Mouse (Mus musculus): ENCODE results near the gene Hist2h2aa1. TPM values are rescaled to one million over a fixed set of nuclear protein-coding genes. Genes with fewer than 3 reads are reported as not detected.
"Not testable (repeated sequence)": the region's sequence is repeated elsewhere in the genome, so short reads cannot be mapped to it uniquely, and the experiment has no call there.

The Hist2h2aa1 gene
- polyA plus RNA-seq, 1 experiment from 2014 or later: 16.6 TPM

- H3K4me2 ChIP-seq (replicated peaks): no peak overlapping the region
- H3K36me3 ChIP-seq (replicated peaks; ENCODE audit: control insufficient read depth, insufficient read depth): no peaks in the 10 kb centered on the region
- ATAC-seq (ENCODE audit: low FRiP score) (no peak), DNase-seq (ENCODE audit: low spot score) (no peak)
- H3K4me3 ChIP-seq (replicated peaks; ENCODE audit: low read length): no peak overlapping the region
- 23% methylated on average over 15 of the region's 15 CpGs for WGBS
- no peaks in the 10 kb centered on the region for H3K4me1 ChIP-seq (replicated peaks; ENCODE audit: control insufficient read depth, insufficient read depth, low read length)
- H3K9ac ChIP-seq: no peak overlapping the region
- no peaks in the 10 kb centered on the region for H3K27me3 ChIP-seq (ENCODE audit: control insufficient read depth, insufficient read depth, low read length)
- H3K9me3 ChIP-seq (ENCODE audit: control insufficient read depth, low read length): no peaks in the 10 kb centered on the region
- H3K27ac ChIP-seq: no peak overlapping the region
These were observed 36.1 kb upstream of the Hist2h2aa1 start for GRCm38 (mm10) chr3:96209242-96209641.

GRCm38 (mm10) chr3:96219191-96219641 is 26.1 kb upstream of the Hist2h2aa1 start:
- peak overlapping the region; percentile 78 for H3K9ac ChIP-seq
- H3K4me2 ChIP-seq (replicated peaks): peak overlapping the region; percentile 89
- no peaks in the 10 kb centered on the region for H3K27me3 ChIP-seq (ENCODE audit: control insufficient read depth, insufficient read depth, low read length)
- peaks cover 29% of the 10 kb centered on the region for H3K4me1 ChIP-seq (replicated peaks; ENCODE audit: control insufficient read depth, insufficient read depth, low read length)
- WGBS: under 1% methylated on average over 12 of the region's 12 CpGs
- H3K27ac ChIP-seq: peak overlapping the region; percentile 96
- H3K9me3 ChIP-seq (ENCODE audit: control insufficient read depth, low read length): no peaks in the 10 kb centered on the region
- no peaks in the 10 kb centered on the region for H3K36me3 ChIP-seq (replicated peaks; ENCODE audit: control insufficient read depth, insufficient read depth)
- DNase-seq (ENCODE audit: low spot score) (no peak), ATAC-seq (ENCODE audit: low FRiP score) (peak; percentile 15; the same call in 1 of the 2 replicates)
- peak overlapping the region; percentile 54 for H3K4me3 ChIP-seq (replicated peaks; ENCODE audit: low read length)

- DNase-seq (ENCODE audit: low spot score): peak; percentile 89
- Histone ChIP-seq H3K9me3 (ENCODE audit: control insufficient read depth, low read length) (no peaks in the 10 kb centered on the region), H3K9ac (peak within 1 kb of the TSS; percentile 78), H3K36me3 (replicated peaks; ENCODE audit: control insufficient read depth, insufficient read depth) (no peaks in the 10 kb centered on the region), H3K27ac (peak within 1 kb of the TSS; percentile 96), H3K4me3 (replicated peaks; ENCODE audit: low read length) (peak within 1 kb of the TSS; percentile 54), H3K27me3 (ENCODE audit: control insufficient read depth, insufficient read depth, low read length) (no peaks in the 10 kb centered on the region), H3K4me2 (replicated peaks) (peak within 1 kb of the TSS; percentile 89), H3K4me1 (replicated peaks; ENCODE audit: control insufficient read depth, insufficient read depth, low read length) (peaks cover 29% of the 10 kb centered on the region)
- under 1% methylated on average over 37 of the region's 37 CpGs for WGBS
- peak; percentile 94 for ATAC-seq (ENCODE audit: low FRiP score)
These were observed 25.6 kb upstream of the Hist2h2aa1 start, which contains the start of the genes Bola1 and Hist2h2ab for GRCm38 (mm10) chr3:96219661-96220130. Bola1 (minus strand) TSS chr3:96219709. Hist2h2ab (plus strand) TSS chr3:96219865.

GRCm38 (mm10) chr3:96220131-96220764 is 25.0 kb upstream of the Hist2h2aa1 start:
- H3K9ac ChIP-seq: peak overlapping the region; percentile 78
- H3K4me1 ChIP-seq (replicated peaks; ENCODE audit: control insufficient read depth, insufficient read depth, low read length): peaks cover 29% of the 10 kb centered on the region
- ATAC-seq (ENCODE audit: low FRiP score) (0 out of 2 replicates have a peak, but pooled peaks have one; percentile 5), DNase-seq (ENCODE audit: low spot score) (peak; percentile 32)
- peak overlapping the region; percentile 54 for H3K4me3 ChIP-seq (replicated peaks; ENCODE audit: low read length)
- H3K36me3 ChIP-seq (replicated peaks; ENCODE audit: control insufficient read depth, insufficient read depth); H3K9me3 ChIP-seq (ENCODE audit: control insufficient read depth, low read length); H3K27me3 ChIP-seq (ENCODE audit: control insufficient read depth, insufficient read depth, low read length): not testable (repeated sequence)
- peak overlapping the region; percentile 96 for H3K27ac ChIP-seq
- under 1% methylated on average over 29 of the region's 47 CpGs for WGBS
- H3K4me2 ChIP-seq (replicated peaks): peak overlapping the region; percentile 89

GRCm38 (mm10) chr3:96220765-96221639 is 24.3 kb upstream of the Hist2h2aa1 start, which contains the start of the genes Hist2h2ac and Hist2h2be:
Hist2h2ac (minus strand) TSS chr3:96220880.
Hist2h2be (plus strand) TSS chr3:96221119.
- peak within 1 kb of the TSS; percentile 89 for H3K4me2 ChIP-seq (replicated peaks)
- H3K4me3 ChIP-seq (replicated peaks; ENCODE audit: low read length): peak within 1 kb of the TSS; percentile 54
- no peaks in the 10 kb centered on the region for H3K27me3 ChIP-seq (ENCODE audit: control insufficient read depth, insufficient read depth, low read length)
- WGBS: under 1% methylated on average over 43 of the region's 43 CpGs
- H3K27ac ChIP-seq: peak within 1 kb of the TSS; percentile 96
- peak within 1 kb of the TSS; percentile 78 for H3K9ac ChIP-seq
- no peaks in the 10 kb centered on the region for H3K36me3 ChIP-seq (replicated peaks; ENCODE audit: control insufficient read depth, insufficient read depth)
- H3K4me1 ChIP-seq (replicated peaks; ENCODE audit: control insufficient read depth, insufficient read depth, low read length): peaks cover 29% of the 10 kb centered on the region
- H3K9me3 ChIP-seq (ENCODE audit: control insufficient read depth, low read length): no peaks in the 10 kb centered on the region
- ATAC-seq (ENCODE audit: low FRiP score) (peak; percentile 81), DNase-seq (ENCODE audit: low spot score) (peak; percentile 80)

- ATAC-seq (ENCODE audit: low FRiP score) (no peak), DNase-seq (ENCODE audit: low spot score) (no peak)
- Histone ChIP-seq H3K4me1 (replicated peaks; ENCODE audit: control insufficient read depth, insufficient read depth, low read length) (peaks cover 29% of the 10 kb centered on the region), H3K27me3 (ENCODE audit: control insufficient read depth, insufficient read depth, low read length) (no peaks in the 10 kb centered on the region), H3K27ac (peak overlapping the region; percentile 96), H3K4me2 (replicated peaks) (peak overlapping the region; percentile 89), H3K36me3 (replicated peaks; ENCODE audit: control insufficient read depth, insufficient read depth) (no peaks in the 10 kb centered on the region), H3K9me3 (ENCODE audit: control insufficient read depth, low read length) (no peaks in the 10 kb centered on the region), H3K9ac (peak overlapping the region; percentile 78), H3K4me3 (replicated peaks; ENCODE audit: low read length) (peak overlapping the region; percentile 54)
- WGBS: 14% methylated on average over 9 of the region's 9 CpGs
These were observed 23.7 kb upstream of the Hist2h2aa1 start for GRCm38 (mm10) chr3:96221640-96222038.

- Histone ChIP-seq H3K27me3 (ENCODE audit: control insufficient read depth, insufficient read depth, low read length) (no peaks in the 10 kb centered on the region), H3K4me3 (replicated peaks; ENCODE audit: low read length) (no peak overlapping the region), H3K27ac (no peak overlapping the region), H3K36me3 (replicated peaks; ENCODE audit: control insufficient read depth, insufficient read depth) (no peaks in the 10 kb centered on the region), H3K4me1 (replicated peaks; ENCODE audit: control insufficient read depth, insufficient read depth, low read length) (peaks cover 29% of the 10 kb centered on the region), H3K9ac (no peak overlapping the region), H3K9me3 (ENCODE audit: control insufficient read depth, low read length) (no peaks in the 10 kb centered on the region), H3K4me2 (replicated peaks) (peak overlapping the region; percentile 89; the same call in 1 of the 2 replicates)
- WGBS: 93% methylated on average over 4 of the region's 4 CpGs
- no peak for ATAC-seq (ENCODE audit: low FRiP score)
- DNase-seq (ENCODE audit: low spot score): no peak
These were observed 22.5 kb upstream of the Hist2h2aa1 start for GRCm38 (mm10) chr3:96222774-96223173.

GRCm38 (mm10) chr3:96225421-96225820 is 19.9 kb upstream of the Hist2h2aa1 start:
- H3K9me3 ChIP-seq (ENCODE audit: control insufficient read depth, low read length): no peaks in the 10 kb centered on the region
- no peak overlapping the region for H3K4me2 ChIP-seq (replicated peaks)
- H3K36me3 ChIP-seq (replicated peaks; ENCODE audit: control insufficient read depth, insufficient read depth): no peaks in the 10 kb centered on the region
- H3K27me3 ChIP-seq (ENCODE audit: control insufficient read depth, insufficient read depth, low read length): no peaks in the 10 kb centered on the region
- DNase-seq (ENCODE audit: low spot score) (no peak), ATAC-seq (ENCODE audit: low FRiP score) (no peak)
- H3K27ac ChIP-seq: no peak overlapping the region
- 15% methylated on average over 2 of the region's 2 CpGs for WGBS
- H3K4me1 ChIP-seq (replicated peaks; ENCODE audit: control insufficient read depth, insufficient read depth, low read length): peaks cover 21% of the 10 kb centered on the region
- H3K4me3 ChIP-seq (replicated peaks; ENCODE audit: low read length): no peak overlapping the region
- H3K9ac ChIP-seq: no peak overlapping the region

Data from hindbrain, embryonic 14.5 days (tissue).